Mouse (Mus musculus) fibroblast of lung, adult 2 months (primary cell): Measurements from ENCODE around the gene Sspn.

Experiments
- DNase-seq: peaks from one replicate; pipeline ENCODE4 v3.0.0-alpha.2; 2011; ENCODE audit warnings: low read depth

Sspn gene

DNA sequence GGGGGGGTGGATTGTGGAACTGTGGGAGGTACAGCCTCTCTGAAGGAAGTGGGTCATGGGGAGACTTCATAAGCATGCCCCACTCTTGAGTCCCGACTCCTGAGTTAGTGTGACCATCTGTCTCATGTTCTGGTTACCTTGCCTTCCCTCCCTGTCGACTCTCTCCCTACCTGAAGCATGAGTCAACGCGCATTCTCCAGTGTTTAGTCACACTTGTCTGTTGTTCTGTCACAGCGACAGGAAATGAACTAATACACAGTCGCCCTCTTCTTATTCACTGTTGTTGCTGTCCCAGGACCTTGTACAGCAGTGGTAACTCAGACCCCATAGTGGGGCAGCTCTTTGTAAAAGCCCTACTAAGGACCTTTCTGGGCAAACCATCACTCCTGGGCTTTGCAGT, 41.4 kb downstream of the Sspn start:
- no peak for DNase-seq

DNA sequence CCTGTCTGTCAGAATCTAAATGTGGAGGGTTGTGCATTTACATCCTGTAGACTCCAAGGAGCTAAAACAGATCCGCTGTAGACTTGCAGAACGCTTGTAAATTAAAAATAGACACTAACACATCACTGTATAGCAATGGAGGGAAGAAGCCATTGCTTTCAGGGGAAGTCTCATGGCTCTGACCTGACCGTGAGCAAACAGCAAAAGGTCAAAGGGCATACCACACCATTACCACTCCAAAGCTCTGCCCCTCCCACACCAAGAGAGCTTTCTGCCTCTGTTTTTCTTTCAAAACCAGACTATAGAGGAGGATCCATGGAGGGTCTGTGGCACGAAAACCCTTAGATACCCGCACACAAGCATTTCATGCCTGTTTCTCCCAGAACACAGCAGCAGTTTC, 41.9 kb downstream of the Sspn start:
- no peak for DNase-seq

DNA sequence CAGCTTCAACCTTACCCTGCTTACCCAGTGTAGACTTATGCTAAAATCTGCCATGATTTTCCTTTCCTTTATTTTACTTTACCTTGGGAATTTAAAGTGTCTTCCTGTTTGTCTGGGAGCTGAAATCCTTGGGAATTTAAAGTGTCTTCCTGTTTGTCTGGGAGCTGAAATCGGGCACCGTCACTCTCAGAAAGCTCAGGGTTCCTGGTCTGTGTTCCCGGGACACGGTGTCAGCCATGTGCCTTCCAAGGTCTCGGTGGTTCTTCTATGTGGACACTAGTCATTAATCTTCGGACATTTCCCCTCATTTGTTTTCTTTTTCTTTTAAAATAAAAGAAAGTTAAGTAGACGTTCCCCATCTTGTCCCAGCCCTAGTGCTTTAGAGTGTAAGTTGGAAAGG, 43.3 kb downstream of the Sspn start:
- no peak for DNase-seq

DNA sequence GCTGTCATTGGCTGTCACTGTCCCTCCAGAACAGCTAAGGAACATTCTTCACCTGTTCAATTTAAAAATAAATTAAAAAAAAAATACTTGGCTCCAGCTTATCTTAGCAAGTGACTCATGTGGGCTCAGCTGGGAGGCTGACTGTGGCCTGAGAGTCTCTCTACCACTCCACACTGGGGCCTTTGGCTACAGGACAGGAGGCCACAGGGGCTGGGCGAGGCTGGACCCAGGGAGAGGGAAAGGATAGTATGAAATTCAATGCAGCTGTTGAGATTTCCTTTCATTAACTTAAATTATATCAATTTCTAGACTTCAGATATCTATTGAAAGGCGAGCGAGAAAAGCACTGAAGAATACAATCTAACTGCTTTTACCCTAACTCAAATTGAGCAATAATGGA, 45.9 kb downstream of the Sspn start:
- DNase-seq: no peak

DNA sequence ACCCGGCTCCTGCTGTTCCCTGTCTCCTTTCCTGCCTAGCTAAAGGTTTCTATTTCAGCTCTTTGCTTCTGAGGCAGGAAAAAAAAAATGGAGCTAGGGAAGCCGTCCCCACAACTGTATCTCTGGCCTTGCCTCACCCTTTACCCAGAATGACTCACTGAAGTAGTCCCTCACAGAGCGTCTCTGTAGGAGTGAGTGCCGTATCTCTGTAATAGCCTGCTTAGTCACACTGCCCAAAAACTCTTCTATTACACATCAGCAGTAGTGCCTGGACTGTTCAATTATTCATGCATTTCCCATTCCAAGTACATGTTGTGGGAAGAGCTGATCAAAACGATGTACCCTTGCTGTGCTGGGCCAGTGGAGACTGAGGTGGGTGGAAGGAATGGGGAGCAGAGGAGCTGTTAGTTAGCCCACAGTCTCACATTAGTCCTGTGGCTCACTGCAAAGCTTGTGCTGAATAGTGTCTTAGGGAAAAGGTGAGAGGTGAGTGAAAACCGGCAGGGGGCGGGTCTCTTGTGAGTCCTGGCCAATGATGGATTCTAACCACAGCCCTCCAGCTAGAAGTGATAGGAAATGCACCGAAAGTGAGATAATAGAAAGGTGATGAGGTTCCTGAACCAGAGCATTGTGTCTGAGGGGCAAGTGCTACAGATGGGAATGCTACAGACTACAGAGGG, 46.5 kb downstream of the Sspn start:
- DNase-seq: peak; percentile 86

DNA sequence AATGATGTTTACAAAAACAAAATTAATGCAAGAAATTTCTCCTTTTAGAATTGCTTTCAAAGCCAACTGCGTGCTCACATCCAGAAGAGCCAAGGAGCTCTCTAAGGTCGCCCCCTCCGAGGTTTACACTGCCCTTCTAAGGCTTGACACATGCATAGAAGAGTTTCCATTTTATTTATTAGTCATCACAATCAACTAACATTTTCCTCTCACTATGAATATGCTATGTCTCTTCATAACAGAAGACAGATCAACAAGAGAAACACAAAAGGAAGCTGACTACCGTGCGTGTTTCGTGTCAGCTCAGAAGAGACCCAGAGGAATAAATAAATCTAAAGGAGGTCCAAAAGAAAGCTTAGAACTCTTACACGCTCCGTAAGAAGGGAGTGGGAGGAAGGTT, 49.6 kb downstream of the Sspn start:
- DNase-seq: no peak

DNA sequence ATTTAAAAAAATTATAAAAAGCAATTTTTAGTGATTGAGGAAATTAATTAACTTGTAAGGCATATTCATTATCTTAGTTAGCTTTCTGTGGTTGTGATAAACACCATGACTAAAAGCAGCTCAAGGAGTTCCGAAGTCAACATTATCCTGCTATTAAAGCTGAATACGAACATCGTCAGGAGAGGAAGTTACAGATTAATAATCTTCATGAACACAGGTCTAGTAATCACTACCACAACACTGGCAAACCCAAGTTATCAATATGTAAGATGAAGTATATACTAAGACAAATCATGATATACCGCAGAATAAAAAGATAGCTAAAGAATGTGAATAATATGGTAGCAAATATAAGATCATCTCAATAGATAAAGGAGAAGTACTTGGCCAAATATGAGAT, 50.9 kb downstream of the Sspn start:
- no peak for DNase-seq

DNA sequence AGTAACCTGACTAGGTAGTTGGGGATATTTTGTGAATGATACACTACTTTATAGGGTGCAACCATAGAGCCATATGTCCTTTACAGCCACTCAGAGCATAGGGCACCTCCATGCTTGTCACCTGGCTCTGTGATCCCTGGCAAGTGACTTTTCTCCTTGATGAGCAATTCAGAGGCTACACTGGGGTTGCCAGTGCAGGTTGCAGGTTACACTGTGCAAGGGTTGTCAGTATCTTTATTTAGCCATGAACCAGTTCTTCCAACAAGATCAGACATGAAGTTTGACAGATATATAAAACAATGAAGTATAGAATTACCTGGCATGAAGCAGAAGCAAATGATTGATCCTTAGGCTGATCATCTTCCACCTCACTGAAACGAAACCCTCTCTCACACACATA, 59.1 kb downstream of the Sspn start:
- no peak for DNase-seq

DNA sequence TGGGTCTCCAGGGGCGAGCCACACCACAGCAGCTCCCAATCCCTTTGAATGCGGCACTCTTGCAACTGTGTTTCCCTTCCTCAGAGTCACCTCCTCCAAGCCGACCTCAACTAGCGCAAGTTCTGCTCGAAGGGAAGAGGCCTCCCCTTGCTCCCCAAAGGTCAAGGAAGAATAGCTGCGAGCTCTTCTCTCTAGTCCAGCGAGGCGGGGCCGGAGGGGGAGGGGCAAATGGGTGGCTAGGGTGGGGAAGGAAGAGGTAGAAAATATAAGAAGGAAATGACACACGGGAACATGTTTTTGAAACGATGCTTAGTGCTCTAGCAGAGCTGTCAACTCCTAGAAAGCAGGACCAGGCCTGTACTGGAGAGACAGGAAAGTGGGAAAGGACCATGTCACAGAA, 61.1 kb downstream of the Sspn start:
- DNase-seq: no peak

DNA sequence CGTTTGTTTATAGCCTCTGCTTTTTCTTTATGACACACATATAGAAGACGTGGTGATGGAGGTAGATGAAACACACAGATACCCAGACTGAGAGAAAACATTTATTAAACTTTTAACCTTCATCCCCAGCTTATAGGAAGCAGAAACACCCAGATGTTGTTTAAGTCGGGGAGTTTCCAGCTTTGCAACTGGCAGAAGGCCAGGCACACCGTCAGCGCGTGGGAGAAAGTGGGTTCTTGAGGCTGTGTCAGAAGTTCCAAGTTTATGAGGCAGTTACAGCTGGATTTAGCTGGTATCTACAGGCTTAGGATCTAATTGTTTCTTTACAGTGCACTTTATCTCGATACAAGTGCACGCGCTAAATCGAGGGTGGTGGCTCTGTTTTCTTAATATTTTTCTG, 61.5 kb downstream of the Sspn start:
- no peak for DNase-seq

DNA sequence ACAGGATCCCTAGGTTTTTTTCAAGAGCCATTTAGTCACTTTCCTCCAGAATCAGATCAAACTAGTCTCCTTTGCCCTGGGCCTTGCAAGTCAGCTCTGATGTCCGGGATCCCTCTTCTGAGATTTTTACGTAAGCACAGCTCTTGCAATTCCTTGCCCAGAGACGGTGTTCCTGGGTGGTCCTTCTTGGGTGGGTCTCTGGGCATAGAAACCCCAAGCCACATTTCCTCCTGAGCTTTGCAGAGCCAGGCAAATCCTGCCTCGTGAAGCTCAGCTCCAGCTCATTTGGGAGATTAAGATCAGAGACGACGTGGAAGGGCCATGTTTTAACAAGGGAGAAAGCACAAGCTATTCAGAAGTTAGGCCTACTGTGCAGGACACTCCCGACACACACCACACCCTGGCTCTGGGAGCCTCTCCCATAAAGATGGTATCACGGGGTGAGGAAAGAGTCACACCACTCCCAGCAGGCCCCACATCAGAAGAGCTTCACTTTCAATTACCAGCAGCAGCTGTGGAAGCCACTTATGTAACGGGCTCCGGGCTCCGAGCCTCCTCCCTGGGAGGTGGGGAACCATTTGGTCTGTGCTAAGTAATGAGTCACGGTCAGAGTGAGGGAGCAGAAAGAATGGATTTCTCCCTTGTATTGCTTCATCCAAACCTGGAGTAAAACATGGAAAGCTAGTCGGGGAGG, 67.0 kb downstream of the Sspn start:
- DNase-seq: peak; percentile 98

DNA sequence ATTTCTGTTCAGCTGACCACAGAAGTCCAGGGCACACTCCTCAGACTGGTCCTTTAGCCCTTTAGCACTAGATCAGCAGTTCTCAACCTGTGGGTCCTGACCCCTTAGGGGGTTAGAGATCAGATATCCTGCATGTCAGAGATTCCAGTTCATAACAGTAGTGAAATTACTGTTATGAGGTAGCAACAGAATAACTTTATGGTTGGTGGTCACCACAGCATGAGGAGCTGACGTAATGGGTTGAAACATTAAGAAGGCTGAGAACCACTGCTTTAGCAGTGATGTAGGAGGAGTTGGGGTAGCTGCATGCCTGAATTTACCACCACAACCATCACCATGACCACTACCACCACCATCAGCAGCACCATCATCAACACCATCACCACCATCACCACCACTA, 69.3 kb downstream of the Sspn start:
- DNase-seq: no peak

DNA sequence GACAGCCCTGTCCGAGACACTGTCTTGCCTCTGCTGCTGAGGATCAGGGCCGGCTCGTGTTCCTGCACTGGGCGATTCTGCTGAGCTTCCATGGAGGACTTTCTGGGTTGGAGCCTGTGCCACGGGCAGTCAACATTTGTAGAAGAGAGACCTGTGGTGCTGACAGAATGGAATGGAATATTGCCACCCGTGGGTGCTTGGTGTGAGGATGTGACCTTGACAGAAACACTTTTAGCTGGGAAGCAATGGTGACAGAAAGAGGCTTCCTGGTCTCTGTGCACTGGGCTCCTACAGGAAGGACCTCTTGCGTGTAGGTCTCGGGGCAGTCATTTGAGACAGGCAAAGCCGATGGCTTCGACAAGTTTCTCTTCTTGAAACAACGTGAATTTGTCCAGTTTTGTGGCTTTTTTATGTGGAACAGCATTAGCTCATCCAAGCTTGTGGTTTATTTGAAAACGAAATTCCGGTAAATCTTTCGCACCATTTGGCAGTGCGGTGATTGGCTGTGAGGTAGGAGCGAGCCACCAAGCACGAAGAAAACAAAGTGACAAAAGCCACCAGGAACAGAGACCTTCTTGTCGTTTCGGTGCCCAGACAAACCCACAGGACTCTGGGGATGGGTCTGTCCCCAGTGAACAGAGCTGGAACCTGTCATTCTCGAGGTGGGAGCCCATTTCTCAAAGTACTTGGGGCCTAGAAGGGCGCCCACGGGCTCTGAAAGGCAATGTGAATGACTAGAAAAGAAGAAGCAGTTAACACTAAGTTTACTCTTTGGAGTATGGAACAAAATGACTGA, 70.2 kb downstream of the Sspn start:
- DNase-seq: no peak

DNA sequence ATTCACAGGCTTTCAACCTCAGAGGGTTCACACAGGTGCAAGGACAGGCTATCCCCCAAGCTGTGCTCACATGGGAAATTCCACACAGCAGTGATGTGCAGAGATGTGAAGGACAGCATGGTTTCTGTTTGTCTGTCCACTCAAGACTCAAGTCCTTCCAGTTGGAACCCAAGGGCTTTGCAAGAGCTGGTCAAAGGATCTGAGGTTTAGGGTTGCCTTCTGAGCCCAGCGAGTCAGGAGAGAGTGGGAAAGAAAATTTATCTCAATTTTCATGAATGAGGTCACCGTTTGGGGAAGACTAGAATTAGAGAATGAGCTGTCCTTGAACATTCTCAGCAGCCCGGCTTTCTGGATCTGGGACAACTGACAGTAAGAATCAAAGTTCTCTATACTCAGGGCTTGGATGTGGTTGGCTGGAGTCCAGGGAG, 72.7 kb downstream of the Sspn start:
- DNase-seq: no peak

DNA sequence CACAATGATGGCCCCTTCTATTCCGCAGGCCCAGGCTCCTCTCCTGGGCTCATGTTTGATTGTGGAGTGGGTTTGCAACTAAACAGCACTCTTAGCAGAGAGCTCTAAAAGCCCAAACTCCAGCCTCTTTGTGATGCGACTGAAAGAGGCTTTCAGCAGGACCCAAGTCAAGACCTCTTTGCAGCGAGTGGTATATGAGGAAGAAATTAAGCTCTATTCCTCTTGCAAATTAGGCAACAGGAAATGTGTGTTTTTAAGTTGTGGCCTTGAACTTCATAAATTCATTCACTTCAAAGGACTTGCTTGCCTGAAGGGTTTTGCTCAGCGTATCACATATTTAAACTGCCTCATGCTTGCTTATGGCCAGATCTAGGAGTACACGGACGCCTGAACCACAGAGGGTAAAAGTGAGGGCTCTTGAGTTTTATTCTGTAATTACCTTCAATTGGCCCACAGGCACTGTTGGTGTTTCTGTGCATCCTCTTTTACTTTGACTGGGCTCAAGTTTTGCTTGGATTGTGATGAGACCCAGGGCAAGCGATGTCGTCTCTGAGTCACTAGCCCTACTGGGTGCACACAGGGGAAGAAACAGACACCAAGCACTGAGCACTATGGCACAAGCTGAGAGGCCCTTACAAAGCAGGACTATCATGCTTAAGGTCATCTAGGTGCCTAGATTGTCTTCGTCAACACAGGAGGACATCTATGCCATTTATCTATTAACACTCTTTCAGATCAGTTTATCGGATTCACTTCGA, 73.9 kb downstream of the Sspn start:
- no peak for DNase-seq

DNA sequence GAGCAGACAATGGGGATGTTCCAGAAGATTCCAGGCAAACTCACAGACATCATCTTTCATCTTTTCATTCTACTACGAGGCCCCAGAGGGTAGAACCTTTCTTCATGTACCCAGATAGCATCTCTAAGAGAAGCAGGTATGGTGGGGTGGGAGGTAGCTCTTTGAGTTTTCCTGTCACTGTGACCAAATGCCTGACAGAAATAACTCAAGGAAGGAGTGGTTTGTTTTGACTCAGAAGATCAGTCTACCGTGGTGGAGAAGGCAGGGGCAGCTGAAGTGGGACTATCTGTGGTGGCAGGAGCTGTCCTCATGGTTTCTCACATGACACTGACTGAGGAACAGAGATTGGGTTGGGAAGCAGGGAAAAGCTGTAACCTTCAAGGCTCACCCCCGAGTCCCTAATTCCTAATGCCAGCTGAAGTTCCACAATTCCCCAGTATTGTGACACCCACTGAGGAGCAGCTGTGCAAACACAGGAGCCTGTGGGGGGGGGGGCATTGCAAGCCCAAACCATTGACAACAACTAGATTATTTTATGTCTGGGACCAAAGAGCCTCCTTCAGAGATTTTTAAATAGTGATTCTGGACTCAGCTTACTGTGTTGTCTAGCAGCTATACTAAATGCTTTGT, 74.6 kb downstream of the Sspn start:
- DNase-seq: no peak

DNA sequence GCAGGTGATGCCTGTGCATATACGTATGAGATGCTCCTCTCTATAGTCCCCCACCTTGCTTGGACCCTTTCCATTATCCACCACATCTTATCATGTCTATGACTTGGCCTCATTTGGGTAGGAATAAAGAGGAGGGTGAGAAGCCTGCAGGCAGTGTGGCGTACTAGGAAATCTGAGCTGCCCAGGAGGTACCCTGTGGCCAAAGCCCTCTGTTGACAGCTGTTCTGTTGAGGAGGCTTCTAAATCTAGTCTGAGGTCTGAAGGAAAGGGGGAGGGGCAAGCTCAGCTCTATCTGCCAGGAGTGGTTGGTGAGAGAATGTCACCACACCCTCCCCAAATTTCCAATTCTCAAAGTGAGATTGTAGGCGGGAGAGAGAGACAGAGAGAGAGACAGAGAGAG, 75.3 kb downstream of the Sspn start:
- DNase-seq: no peak

DNA sequence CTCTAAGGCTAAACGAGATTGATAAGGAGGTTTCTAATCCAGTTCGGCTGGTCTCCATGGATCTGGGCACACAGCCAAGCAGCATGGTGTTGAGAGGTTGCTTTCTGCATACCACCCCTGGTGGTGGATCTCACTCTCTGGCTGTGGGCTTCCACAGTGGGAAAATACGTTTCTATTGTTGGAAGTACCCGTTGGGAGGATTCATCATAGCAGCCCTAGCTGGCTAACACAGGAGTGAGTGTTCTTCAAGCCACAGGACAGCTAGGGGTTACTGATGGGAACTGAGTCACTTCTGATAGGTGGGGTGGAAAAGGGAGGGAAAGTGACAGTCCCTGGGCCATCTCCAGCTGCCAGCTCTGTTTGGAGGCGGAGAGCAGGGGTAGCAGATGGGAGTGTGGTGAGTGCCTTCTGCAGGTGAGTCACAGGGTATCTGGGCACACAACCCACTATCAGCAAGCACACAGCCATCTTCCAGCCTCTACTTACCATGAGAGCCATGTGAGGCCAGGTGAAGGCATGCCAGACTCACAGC, 77.1 kb downstream of the Sspn start:
- no peak for DNase-seq

DNA sequence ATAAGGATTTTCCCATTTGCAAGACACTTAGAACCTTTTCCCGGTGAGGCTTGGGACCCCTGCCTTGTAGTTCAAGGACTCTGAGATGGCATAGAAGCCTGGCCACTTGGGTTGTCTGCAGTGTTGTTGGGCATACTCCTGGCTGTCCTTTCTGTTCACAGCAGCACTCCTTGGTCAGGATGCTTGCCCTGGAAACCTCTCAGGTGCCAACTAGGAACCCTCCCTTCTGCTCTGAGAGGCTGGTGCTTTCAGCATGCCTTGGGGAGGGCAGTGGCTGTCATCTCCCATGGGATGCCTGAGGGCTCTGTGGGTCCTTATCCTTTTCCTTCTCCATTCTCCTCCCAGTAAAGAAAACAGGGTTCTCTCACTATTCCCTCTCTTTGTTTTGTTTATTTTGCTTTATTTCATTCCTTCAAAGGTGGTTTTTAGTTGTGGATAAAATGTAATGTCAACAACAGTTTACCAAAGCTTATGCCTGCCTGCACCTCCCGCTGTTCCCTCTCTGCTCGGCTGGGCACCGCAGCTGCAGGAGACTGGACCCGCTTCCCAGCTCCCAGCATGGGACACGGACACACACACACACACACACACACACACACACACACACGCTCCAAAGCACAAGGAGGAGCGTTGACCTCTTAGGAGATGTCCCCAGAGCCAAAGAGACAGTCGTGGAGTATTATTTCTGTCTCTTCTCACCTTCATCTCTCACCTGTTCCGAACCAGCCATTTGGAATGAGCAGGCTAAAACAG, 77.9 kb downstream of the Sspn start:
- no peak for DNase-seq

DNA sequence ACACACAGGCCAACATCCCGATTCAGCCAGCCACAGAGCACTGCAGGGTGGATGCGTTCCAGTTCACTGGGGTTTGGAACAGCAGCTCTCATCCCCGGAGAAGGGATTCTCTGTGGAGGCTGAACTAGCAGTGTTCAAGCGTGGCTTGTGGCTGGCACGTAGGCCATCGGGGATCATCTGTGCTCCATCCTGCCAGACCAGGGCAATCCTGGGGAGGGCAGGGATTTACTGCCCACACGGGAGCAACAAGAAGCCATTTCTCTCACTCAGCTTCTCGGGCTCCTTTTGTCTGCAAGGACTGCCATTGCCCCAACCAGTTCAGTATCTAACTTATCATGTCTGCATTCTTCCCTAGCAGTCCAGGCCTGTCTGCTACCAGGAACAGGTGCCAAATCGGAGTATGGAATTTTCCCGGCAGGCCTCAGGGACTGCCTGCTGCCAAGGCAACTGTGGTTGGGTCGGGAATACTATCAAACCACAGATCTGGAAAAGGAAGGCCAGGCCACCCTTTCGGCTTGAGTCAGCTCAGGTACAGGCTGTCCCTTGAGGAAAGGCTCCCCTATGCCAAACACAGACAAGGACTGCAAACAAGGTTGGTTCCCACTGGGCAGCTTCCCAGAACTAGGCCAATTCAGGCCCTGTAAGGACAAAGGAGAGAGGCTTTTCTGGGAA, 78.8 kb downstream of the Sspn start:
- peak; percentile 89 for DNase-seq
